Mouse (Mus musculus) hindbrain, embryonic 16.5 days (tissue): Measurements from ENCODE around the gene Utp20. TPM values are rescaled to one million over a fixed set of nuclear protein-coding genes. Genes with fewer than 3 reads are reported as not detected.
"Not testable (repeated sequence)": the region's sequence is repeated elsewhere in the genome, so short reads cannot be mapped to it uniquely, and the experiment has no call there.

Experiments
- ATAC-seq: fragments of 200-750 bp; cut with Nextera tagmentation; 2 replicates; pipeline ENCODE4 v1.8.0; 2017; ENCODE audit warnings: moderate TSS enrichment, moderate library complexity
- H3K27ac ChIP-seq: fragments of 300-500 bp; sonication (generic); 2 replicates; pipeline ENCODE4 v1.5.1; 2014; ENCODE audit warnings: low read depth, mild to moderate bottlenecking, control low read depth, low read length, moderate library complexity
- H3K27me3 ChIP-seq: fragments of 300-500 bp; sonication (generic); replicated peaks from 2 replicates; pipeline ENCODE4 v1.6.1; 2014; ENCODE audit warnings: low read length; ENCODE audit not compliant: control insufficient read depth, insufficient read depth
- H3K36me3 ChIP-seq: fragments of 300-500 bp; sonication (generic); 2 replicates; pipeline ENCODE4 v1.6.1; 2014; ENCODE audit warnings: mild to moderate bottlenecking, low read length, moderate library complexity, mixed read lengths; ENCODE audit not compliant: control insufficient read depth, insufficient read depth
- H3K4me1 ChIP-seq: fragments of 300-500 bp; sonication (generic); 2 replicates; pipeline ENCODE4 v1.6.1; 2014; ENCODE audit warnings: low read depth, low read length; ENCODE audit not compliant: control insufficient read depth, insufficient read depth
- H3K4me2 ChIP-seq: fragments of 300-500 bp; sonication (generic); 2 replicates; pipeline ENCODE4 v1.6.1; 2014; ENCODE audit warnings: mild to moderate bottlenecking, low read length, control low read depth, moderate library complexity
- H3K4me3 ChIP-seq: fragments of 300-500 bp; sonication (generic); 2 replicates; pipeline ENCODE4 v1.5.1; 2014; ENCODE audit warnings: mild to moderate bottlenecking, low read length, control low read depth, moderate library complexity
- H3K9ac ChIP-seq: fragments of 300-500 bp; sonication (generic); 2 replicates; pipeline ENCODE4 v1.6.1; 2014; ENCODE audit warnings: low read depth, mild to moderate bottlenecking, control low read depth, low read length, moderate library complexity
- H3K9me3 ChIP-seq: fragments of 300-500 bp; sonication (generic); 2 replicates; pipeline ENCODE4 v1.6.1; 2014; ENCODE audit warnings: mild to moderate bottlenecking, low read length, moderate library complexity; ENCODE audit not compliant: control insufficient read depth
- WGBS: fragments of 180-500 bp; shearing (Covaris S2); extraction: QIAGEN DNeasy Blood & Tissue Kit; methylation state at CpG from one replicate; pipeline ENCODE4 v1.1.7; 2014; 5-methylcytosine and 5-hydroxymethylcytosine counted together
- polyA plus RNA-seq: library from polyadenylated mRNA; unstranded; fragments of >200 nt; fragmentation: Nextera tagmentation; extraction: Ambion mirVana; gene quantifications from 2 replicates; pipeline ENCODE4 v1.2.1, GENCODE M21; 2015

The Utp20 gene
- polyA plus RNA-seq, 1 experiment from 2014 or later, result 7.7 TPM

GRCm38 (mm10) chr10:88796939-88797338, 29.7 kb downstream of the Utp20 start:
- Histone ChIP-seq H3K27me3 (no peaks in the 10 kb centered on the region), H3K4me3 (no peak overlapping the region), H3K4me1 (no peaks in the 10 kb centered on the region), H3K36me3 (peaks cover 17% of the 10 kb centered on the region), H3K9ac (no peak overlapping the region), H3K27ac (no peak overlapping the region), H3K4me2 (no peak overlapping the region), H3K9me3 (no peaks in the 10 kb centered on the region)
- ATAC-seq, result no peak
- WGBS, result 94% methylated on average over 4 of the region's 4 CpGs

- Histone ChIP-seq H3K9me3 (no peaks in the 10 kb centered on the region), H3K27ac (no peak overlapping the region), H3K4me3 (no peak overlapping the region), H3K9ac (no peak overlapping the region), H3K27me3 (no peaks in the 10 kb centered on the region), H3K4me1 (no peaks in the 10 kb centered on the region), H3K4me2 (no peak overlapping the region), H3K36me3 (peaks cover 14% of the 10 kb centered on the region)
- no peak for ATAC-seq
- WGBS, result 93% methylated on average over 7 of the region's 7 CpGs
Observed at GRCm38 (mm10) chr10:88795226-88795625, 31.4 kb downstream of the Utp20 start.

- H3K27ac ChIP-seq, result no peak overlapping the region
- no peak overlapping the region for H3K4me2 ChIP-seq
- 95% methylated on average over 8 of the region's 8 CpGs for WGBS
- H3K4me1 ChIP-seq, result no peaks in the 10 kb centered on the region
- H3K9me3 ChIP-seq, result no peaks in the 10 kb centered on the region
- no peak for ATAC-seq
- no peak overlapping the region for H3K4me3 ChIP-seq
- H3K27me3 ChIP-seq, result no peaks in the 10 kb centered on the region
- H3K36me3 ChIP-seq, result peaks cover 12% of the 10 kb centered on the region
- H3K9ac ChIP-seq, result no peak overlapping the region
Observed at GRCm38 (mm10) chr10:88794606-88795005, 32.0 kb downstream of the Utp20 start.

GRCm38 (mm10) chr10:88793671-88794070, 32.9 kb downstream of the Utp20 start:
- H3K27ac ChIP-seq, result no peak overlapping the region
- no peaks in the 10 kb centered on the region for H3K9me3 ChIP-seq
- no peaks in the 10 kb centered on the region for H3K4me1 ChIP-seq
- H3K4me2 ChIP-seq, result no peak overlapping the region
- H3K4me3 ChIP-seq, result no peak overlapping the region
- ATAC-seq, result no peak
- peaks cover 9% of the 10 kb centered on the region for H3K36me3 ChIP-seq
- no peak overlapping the region for H3K9ac ChIP-seq
- no peaks in the 10 kb centered on the region for H3K27me3 ChIP-seq

GRCm38 (mm10) chr10:88784513-88784931, 42.1 kb downstream of the Utp20 start:
- ATAC-seq, result no peak
- Histone ChIP-seq H3K27me3 (no peaks in the 10 kb centered on the region), H3K4me3 (no peak overlapping the region), H3K4me2 (no peak overlapping the region), H3K9me3 (no peaks in the 10 kb centered on the region), H3K27ac (no peak overlapping the region), H3K36me3 (peaks cover 19% of the 10 kb centered on the region), H3K4me1 (no peaks in the 10 kb centered on the region), H3K9ac (no peak overlapping the region)
- 70% methylated on average over 5 of the region's 5 CpGs for WGBS

GRCm38 (mm10) chr10:88783941-88784340, 42.7 kb downstream of the Utp20 start:
- H3K4me2 ChIP-seq, result no peak overlapping the region
- H3K4me3 ChIP-seq, result no peak overlapping the region
- no peak overlapping the region for H3K27ac ChIP-seq
- H3K27me3 ChIP-seq, result no peaks in the 10 kb centered on the region
- 95% methylated on average over 5 of the region's 5 CpGs for WGBS
- H3K9ac ChIP-seq, result no peak overlapping the region
- peaks cover 19% of the 10 kb centered on the region for H3K36me3 ChIP-seq
- no peaks in the 10 kb centered on the region for H3K9me3 ChIP-seq
- no peaks in the 10 kb centered on the region for H3K4me1 ChIP-seq
- ATAC-seq, result no peak

- peaks cover 19% of the 10 kb centered on the region for H3K36me3 ChIP-seq
- not testable (repeated sequence) for H3K27ac ChIP-seq, H3K27me3 ChIP-seq, ATAC-seq, H3K4me1 ChIP-seq, H3K4me3 ChIP-seq, H3K9ac ChIP-seq, H3K9me3 ChIP-seq, H3K4me2 ChIP-seq
- WGBS, result 93% methylated on average over 2 of the region's 2 CpGs
Observed at GRCm38 (mm10) chr10:88783135-88783534, 43.5 kb downstream of the Utp20 start.

- Histone ChIP-seq H3K9me3 (no peaks in the 10 kb centered on the region), H3K4me1 (no peaks in the 10 kb centered on the region), H3K36me3 (peaks cover 15% of the 10 kb centered on the region; the same call in 1 of the 2 replicates), H3K27me3 (no peaks in the 10 kb centered on the region), H3K4me3 (no peak overlapping the region), H3K4me2 (no peak overlapping the region), H3K9ac (no peak overlapping the region), H3K27ac (no peak overlapping the region)
- no peak for ATAC-seq
- 91% methylated on average over 4 of the region's 4 CpGs for WGBS
Observed at GRCm38 (mm10) chr10:88780716-88781115, 45.9 kb downstream of the Utp20 start.

GRCm38 (mm10) chr10:88776206-88776605, 50.4 kb downstream of the Utp20 start:
- Histone ChIP-seq H3K9me3 (no peaks in the 10 kb centered on the region), H3K9ac (no peak overlapping the region), H3K27me3 (no peaks in the 10 kb centered on the region), H3K27ac (no peak overlapping the region), H3K4me3 (no peak overlapping the region), H3K4me2 (no peak overlapping the region), H3K36me3 (peaks cover 8% of the 10 kb centered on the region), H3K4me1 (no peaks in the 10 kb centered on the region)
- no peak for ATAC-seq
- 89% methylated on average over 6 of the region's 6 CpGs for WGBS

GRCm38 (mm10) chr10:88772965-88773364, 53.6 kb downstream of the Utp20 start:
- H3K36me3 ChIP-seq, result peaks cover 23% of the 10 kb centered on the region
- H3K4me1 ChIP-seq, H3K27me3 ChIP-seq, H3K4me2 ChIP-seq, H3K4me3 ChIP-seq, H3K9me3 ChIP-seq, H3K9ac ChIP-seq, H3K27ac ChIP-seq, ATAC-seq: not testable (repeated sequence)
- 89% methylated on average over 5 of the region's 5 CpGs for WGBS
